Mouse (Mus musculus): Measurements from ENCODE around the gene Tmed10. TPM values are rescaled to one million over a fixed set of nuclear protein-coding genes. Genes with fewer than 3 reads are reported as not detected.
A peak's percentile ranks its signal among the peaks of the same experiment; 100 is the strongest.

Gene Tmed10
- polyA plus RNA-seq, 1 experiment from 2014 or later, result 342 TPM

DNA sequence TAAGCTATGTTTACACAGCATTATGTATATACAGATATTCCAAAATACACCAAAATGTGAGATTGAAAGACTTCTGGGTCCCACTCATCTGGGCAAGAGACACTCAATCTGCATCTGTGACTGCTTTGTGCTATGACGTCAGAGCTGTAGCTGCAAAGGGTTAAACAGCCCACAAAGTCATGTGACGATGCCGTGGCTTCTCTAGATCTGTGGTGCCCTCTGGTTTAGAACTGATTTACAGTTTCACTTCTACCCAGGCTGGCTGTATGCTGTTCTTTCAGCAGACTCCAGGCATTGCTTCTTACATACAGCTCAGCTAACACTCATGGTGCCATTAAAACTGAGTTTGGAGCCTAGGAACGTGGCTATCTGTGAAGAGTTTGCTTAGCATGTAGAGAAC lies 69.9 kb downstream of the Tmed10 start:
- 64% methylated on average over 4 of the region's 4 CpGs for WGBS
- Histone ChIP-seq H3K27me3 (ENCODE audit: control insufficient read depth, insufficient read depth, low read depth, low read length) (no peaks in the 10 kb centered on the region), H3K4me3 (ENCODE audit: low read length) (no peak overlapping the region), H3K4me1 (replicated peaks; ENCODE audit: control insufficient read depth, insufficient read depth, low read length) (peaks cover 6% of the 10 kb centered on the region; the same call in 1 of the 2 replicates), H3K4me2 (ENCODE audit: low read depth, low read length) (no peak overlapping the region), H3K27ac (ENCODE audit: low read length) (no peak overlapping the region), H3K9ac (ENCODE audit: low read length) (no peak overlapping the region), H3K36me3 (ENCODE audit: control insufficient read depth, insufficient read depth, low read length) (peaks cover 69% of the 10 kb centered on the region), H3K9me3 (ENCODE audit: control insufficient read depth, low read length) (no peaks in the 10 kb centered on the region)
- ATAC-seq (ENCODE audit: low read depth), result no peak

DNA sequence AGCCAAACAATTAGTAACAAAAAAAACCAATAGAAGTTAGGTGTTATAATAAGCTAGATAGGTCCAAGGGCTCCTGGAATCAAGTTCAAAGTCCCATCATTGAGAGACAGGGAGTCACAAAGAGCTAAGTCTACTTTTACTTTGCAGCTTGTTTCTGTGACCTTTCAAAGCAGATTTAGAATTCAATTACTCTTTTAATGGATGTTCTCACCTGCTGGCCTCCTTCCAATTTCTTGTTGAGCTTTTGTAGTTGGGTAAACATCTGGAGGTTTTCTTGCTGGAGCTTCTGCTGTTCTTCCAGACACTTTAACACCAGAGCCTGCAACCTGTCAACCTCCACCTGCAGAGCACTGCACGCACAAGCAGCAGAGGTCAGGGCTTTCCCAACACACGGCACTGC lies 71.4 kb downstream of the Tmed10 start:
- no peak overlapping the region for H3K4me3 ChIP-seq (ENCODE audit: low read length)
- ATAC-seq (ENCODE audit: low read depth), result no peak
- no peaks in the 10 kb centered on the region for H3K9me3 ChIP-seq (ENCODE audit: control insufficient read depth, low read length)
- no peak overlapping the region for H3K27ac ChIP-seq (ENCODE audit: low read length)
- no peaks in the 10 kb centered on the region for H3K27me3 ChIP-seq (ENCODE audit: control insufficient read depth, insufficient read depth, low read depth, low read length)
- no peak overlapping the region for H3K4me2 ChIP-seq (ENCODE audit: low read depth, low read length)
- peaks cover 10% of the 10 kb centered on the region; the same call in 1 of the 2 replicates for H3K4me1 ChIP-seq (replicated peaks; ENCODE audit: control insufficient read depth, insufficient read depth, low read length)
- 65% methylated on average over 2 of the region's 2 CpGs for WGBS
- H3K36me3 ChIP-seq (ENCODE audit: control insufficient read depth, insufficient read depth, low read length), result peaks cover 58% of the 10 kb centered on the region
- no peak overlapping the region for H3K9ac ChIP-seq (ENCODE audit: low read length)

DNA sequence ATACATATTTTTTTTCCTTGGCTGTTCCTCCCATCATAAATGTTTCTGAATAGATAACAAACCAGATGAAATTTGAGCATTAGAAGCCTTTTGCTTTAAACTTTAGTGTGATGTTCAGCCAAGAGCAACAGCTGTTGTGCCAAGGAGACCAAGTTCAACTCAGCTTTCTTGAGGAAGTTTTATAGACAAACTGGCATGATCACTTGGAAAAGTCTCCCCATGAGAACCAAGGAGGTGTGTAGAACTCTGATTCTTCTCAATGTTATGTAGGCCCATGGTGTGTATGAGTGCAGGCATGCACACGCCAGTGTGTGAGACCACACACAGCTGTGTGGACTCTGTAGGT lies 75.8 kb downstream of the Tmed10 start:
- H3K4me1 ChIP-seq (replicated peaks; ENCODE audit: control insufficient read depth, insufficient read depth, low read length), result peaks cover 7% of the 10 kb centered on the region; the same call in 1 of the 2 replicates
- WGBS, result 52% methylated on average over 1 of the region's 1 CpGs
- no peak overlapping the region for H3K4me3 ChIP-seq (ENCODE audit: low read length)
- H3K9me3 ChIP-seq (ENCODE audit: control insufficient read depth, low read length), result peaks cover 3% of the 10 kb centered on the region; the same call in 1 of the 2 replicates
- no peak overlapping the region for H3K9ac ChIP-seq (ENCODE audit: low read length)
- H3K36me3 ChIP-seq (ENCODE audit: control insufficient read depth, insufficient read depth, low read length), result peaks cover 30% of the 10 kb centered on the region
- peak overlapping the region; percentile 48; the same call in 1 of the 2 replicates for H3K27ac ChIP-seq (ENCODE audit: low read length)
- H3K27me3 ChIP-seq (ENCODE audit: control insufficient read depth, insufficient read depth, low read depth, low read length), result no peaks in the 10 kb centered on the region
- no peak overlapping the region for H3K4me2 ChIP-seq (ENCODE audit: low read depth, low read length)
- ATAC-seq (ENCODE audit: low read depth), result 0 out of 2 replicates have a peak, but pooled peaks have one; percentile 22

DNA sequence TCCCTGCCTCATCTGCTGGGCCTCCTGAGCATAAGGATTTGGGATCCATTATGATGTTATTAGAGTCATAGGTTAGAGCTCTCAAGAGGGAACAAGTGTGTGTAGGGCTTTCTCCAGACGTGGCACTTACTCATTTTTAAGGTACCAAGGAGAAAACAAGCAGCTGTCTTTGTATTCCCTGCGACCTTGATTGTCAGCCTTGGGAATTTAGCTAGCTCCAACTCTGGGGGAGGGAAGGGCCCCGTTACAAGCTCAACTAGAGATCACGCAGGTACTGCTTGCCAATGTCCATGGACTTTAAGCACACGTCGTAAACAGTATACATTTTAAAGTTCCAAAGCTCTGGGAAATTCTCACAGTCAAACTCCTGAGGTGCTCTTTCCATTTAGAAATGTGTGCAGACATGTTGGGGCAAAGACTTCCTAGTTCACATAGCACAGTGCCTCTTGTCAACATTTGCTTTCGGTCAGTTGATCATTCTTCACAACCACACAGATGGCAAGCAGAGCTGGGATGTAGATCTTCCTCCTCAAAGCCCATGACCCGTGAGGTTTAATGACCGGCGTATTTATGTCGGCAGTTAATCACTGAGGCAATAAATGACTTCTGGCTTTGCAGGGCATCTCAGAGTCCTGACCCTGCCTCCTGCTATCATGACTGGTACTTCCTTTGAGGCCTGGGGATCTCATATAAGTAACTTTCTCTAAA lies 76.4 kb downstream of the Tmed10 start:
- 0 out of 2 replicates have a peak overlapping the region, but pooled peaks have one; percentile 5 for H3K27ac ChIP-seq (ENCODE audit: low read length)
- ATAC-seq (ENCODE audit: low read depth), result no peak
- no peak overlapping the region for H3K4me2 ChIP-seq (ENCODE audit: low read depth, low read length)

DNA sequence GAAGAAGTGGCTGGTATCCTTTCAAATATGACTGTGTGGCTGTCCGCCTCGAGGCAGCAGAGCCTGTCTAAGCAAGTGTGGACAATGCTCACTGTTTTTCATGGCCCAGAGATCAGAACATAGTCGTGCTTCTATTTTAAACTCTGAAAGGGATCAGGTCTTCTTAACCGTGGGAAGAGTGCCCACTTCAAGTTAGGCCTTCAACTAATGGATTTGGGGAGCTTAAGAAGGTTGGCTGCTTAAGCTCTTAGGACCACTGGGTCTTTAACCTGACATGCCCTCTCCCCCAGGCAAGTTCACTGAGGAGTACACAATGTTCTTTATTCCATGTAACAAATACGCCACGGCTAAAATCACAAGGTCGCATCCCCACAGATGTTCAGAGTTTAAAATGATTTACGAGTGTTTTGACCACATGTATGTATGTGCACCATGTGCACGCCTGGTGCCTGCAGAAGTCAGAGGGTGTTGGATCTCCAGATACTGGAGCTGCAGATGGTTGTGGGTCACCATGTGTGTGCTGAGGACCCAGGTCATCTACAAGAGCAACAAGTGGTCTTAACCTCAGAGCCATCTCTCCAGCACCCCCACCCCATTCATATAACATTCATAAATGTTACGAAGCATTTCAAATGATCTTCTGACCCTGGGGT lies 77.2 kb downstream of the Tmed10 start:
- Histone ChIP-seq H3K4me2 (ENCODE audit: low read depth, low read length) (no peak overlapping the region), H3K36me3 (ENCODE audit: control insufficient read depth, insufficient read depth, low read length) (peaks cover 21% of the 10 kb centered on the region), H3K4me3 (ENCODE audit: low read length) (no peak overlapping the region), H3K27ac (ENCODE audit: low read length) (no peak overlapping the region), H3K9ac (ENCODE audit: low read length) (no peak overlapping the region), H3K4me1 (replicated peaks; ENCODE audit: control insufficient read depth, insufficient read depth, low read length) (peaks cover 7% of the 10 kb centered on the region; the same call in 1 of the 2 replicates), H3K9me3 (ENCODE audit: control insufficient read depth, low read length) (peaks cover 3% of the 10 kb centered on the region; the same call in 1 of the 2 replicates), H3K27me3 (ENCODE audit: control insufficient read depth, insufficient read depth, low read depth, low read length) (no peaks in the 10 kb centered on the region)
- no peak for ATAC-seq (ENCODE audit: low read depth)
- 83% methylated on average over 10 of the region's 10 CpGs for WGBS

More for the DNA sequence above, 76.4 kb downstream of the Tmed10 start:
- Histone ChIP-seq H3K4me1 (replicated peaks; ENCODE audit: control insufficient read depth, insufficient read depth, low read length) (peaks cover 7% of the 10 kb centered on the region; the same call in 1 of the 2 replicates), H3K27me3 (ENCODE audit: control insufficient read depth, insufficient read depth, low read depth, low read length) (no peaks in the 10 kb centered on the region), H3K36me3 (ENCODE audit: control insufficient read depth, insufficient read depth, low read length) (peaks cover 27% of the 10 kb centered on the region), H3K9ac (ENCODE audit: low read length) (no peak overlapping the region), H3K9me3 (ENCODE audit: control insufficient read depth, low read length) (peaks cover 3% of the 10 kb centered on the region; the same call in 1 of the 2 replicates), H3K4me3 (ENCODE audit: low read length) (no peak overlapping the region)
- WGBS, result 52% methylated on average over 11 of the region's 11 CpGs

DNA sequence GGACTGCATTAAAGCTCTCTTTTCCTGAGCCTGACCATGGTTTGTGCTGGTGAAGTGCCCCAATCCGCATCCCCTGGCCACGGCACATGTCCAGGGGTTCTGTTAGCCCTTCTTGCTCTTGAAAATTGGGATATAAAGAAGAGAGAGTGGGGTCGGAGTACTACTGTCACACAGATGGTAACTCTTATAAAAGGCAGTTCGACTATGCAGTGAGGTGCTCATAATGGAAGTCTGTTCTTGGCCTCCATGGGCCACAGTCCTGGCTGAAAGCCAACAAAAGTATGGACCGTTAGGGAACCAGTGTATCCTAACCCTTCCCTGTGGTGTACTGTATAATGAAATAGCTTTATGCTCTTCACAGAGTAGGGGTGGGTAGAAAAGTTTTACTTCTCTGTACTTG lies 77.7 kb downstream of the Tmed10 start:
- Histone ChIP-seq H3K9me3 (ENCODE audit: control insufficient read depth, low read length) (peaks cover 3% of the 10 kb centered on the region; the same call in 1 of the 2 replicates), H3K4me1 (replicated peaks; ENCODE audit: control insufficient read depth, insufficient read depth, low read length) (peaks cover 7% of the 10 kb centered on the region; the same call in 1 of the 2 replicates), H3K27me3 (ENCODE audit: control insufficient read depth, insufficient read depth, low read depth, low read length) (no peaks in the 10 kb centered on the region), H3K4me3 (ENCODE audit: low read length) (no peak overlapping the region), H3K4me2 (ENCODE audit: low read depth, low read length) (no peak overlapping the region), H3K9ac (ENCODE audit: low read length) (no peak overlapping the region), H3K36me3 (ENCODE audit: control insufficient read depth, insufficient read depth, low read length) (peaks cover 15% of the 10 kb centered on the region), H3K27ac (ENCODE audit: low read length) (no peak overlapping the region)
- 0 out of 2 replicates have a peak, but pooled peaks have one; percentile 26 for ATAC-seq (ENCODE audit: low read depth)
- WGBS, result 77% methylated on average over 5 of the region's 5 CpGs

DNA sequence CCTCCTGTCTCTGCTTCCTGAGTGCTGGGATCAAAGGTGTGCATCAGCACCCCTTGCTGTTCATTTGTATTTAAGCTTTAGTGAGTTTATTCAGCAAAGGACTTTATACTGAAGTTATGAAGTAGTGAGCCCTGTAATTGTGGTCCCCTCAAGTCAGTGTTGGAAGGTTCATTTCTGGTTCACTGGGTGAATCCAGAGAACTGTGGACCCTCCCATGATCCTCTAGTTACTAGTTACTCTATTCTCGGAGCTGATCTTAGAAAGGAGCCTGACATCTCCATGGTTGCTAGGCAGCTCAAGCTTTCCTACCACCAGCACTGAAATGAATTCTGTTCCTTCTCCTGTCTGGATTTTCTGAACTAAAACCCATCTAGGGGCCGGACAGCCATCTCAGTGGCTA lies 79.1 kb downstream of the Tmed10 start:
- H3K9me3 ChIP-seq (ENCODE audit: control insufficient read depth, low read length), result peaks cover 3% of the 10 kb centered on the region; the same call in 1 of the 2 replicates
- H3K27ac ChIP-seq (ENCODE audit: low read length), result no peak overlapping the region
- H3K36me3 ChIP-seq (ENCODE audit: control insufficient read depth, insufficient read depth, low read length), result peaks cover 1% of the 10 kb centered on the region; the same call in 1 of the 2 replicates
- ATAC-seq (ENCODE audit: low read depth), result no peak
- peaks cover 7% of the 10 kb centered on the region; the same call in 1 of the 2 replicates for H3K4me1 ChIP-seq (replicated peaks; ENCODE audit: control insufficient read depth, insufficient read depth, low read length)
- H3K4me2 ChIP-seq (ENCODE audit: low read depth, low read length), result no peak overlapping the region
- 87% methylated on average over 2 of the region's 2 CpGs for WGBS
- no peaks in the 10 kb centered on the region for H3K27me3 ChIP-seq (ENCODE audit: control insufficient read depth, insufficient read depth, low read depth, low read length)
- H3K4me3 ChIP-seq (ENCODE audit: low read length), result no peak overlapping the region
- H3K9ac ChIP-seq (ENCODE audit: low read length), result no peak overlapping the region

DNA sequence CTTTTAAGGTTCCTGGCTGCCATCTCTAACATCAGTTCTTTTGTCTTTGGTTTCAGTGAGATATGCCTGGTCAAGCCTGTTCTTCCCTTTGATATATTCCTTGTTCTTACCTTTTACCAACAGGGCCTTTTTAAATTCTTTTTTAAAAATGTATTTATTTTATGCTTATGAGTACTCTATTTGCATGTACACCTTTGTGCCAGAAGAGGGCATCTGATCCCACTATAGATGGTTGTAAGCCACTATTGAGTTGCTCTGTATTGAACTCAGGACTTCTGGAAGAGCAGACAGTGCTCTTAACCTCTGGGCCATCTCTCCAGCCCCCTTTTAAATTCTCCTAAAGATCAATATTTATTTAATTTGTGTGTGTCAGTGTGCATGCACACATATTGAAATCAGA lies 81.7 kb downstream of the Tmed10 start:
- H3K27me3 ChIP-seq (ENCODE audit: control insufficient read depth, insufficient read depth, low read depth, low read length), result no peaks in the 10 kb centered on the region

DNA sequence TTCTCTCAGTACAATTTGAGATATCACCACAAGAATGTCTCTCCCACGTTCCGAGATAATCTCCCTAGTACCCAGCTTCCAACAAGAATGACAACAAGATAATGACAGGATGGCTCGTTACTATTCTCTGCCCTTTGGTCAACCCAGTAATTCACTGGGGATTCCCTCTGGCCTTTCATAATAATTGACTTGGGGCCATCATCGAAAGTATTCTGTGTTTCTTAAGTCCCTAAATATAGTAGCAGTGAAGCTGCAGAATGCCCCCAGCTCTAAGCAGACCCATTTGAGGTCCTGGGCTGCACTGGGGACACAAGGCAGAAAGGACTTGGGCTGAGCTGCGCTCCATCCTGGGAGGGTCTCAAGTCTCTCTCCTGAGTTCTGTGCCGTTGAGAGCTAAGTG lies 82.4 kb downstream of the Tmed10 start:
- 77% methylated on average over 6 of the region's 6 CpGs for WGBS
- no peak overlapping the region for H3K27ac ChIP-seq (ENCODE audit: low read length)
- no peaks in the 10 kb centered on the region for H3K27me3 ChIP-seq (ENCODE audit: control insufficient read depth, insufficient read depth, low read depth, low read length)
- H3K4me3 ChIP-seq (ENCODE audit: low read length), result no peak overlapping the region
- ATAC-seq (ENCODE audit: low read depth), result no peak
- no peak overlapping the region for H3K4me2 ChIP-seq (ENCODE audit: low read depth, low read length)
- no peak overlapping the region for H3K9ac ChIP-seq (ENCODE audit: low read length)
- peaks cover 3% of the 10 kb centered on the region; the same call in 1 of the 2 replicates for H3K9me3 ChIP-seq (ENCODE audit: control insufficient read depth, low read length)
- H3K36me3 ChIP-seq (ENCODE audit: control insufficient read depth, insufficient read depth, low read length), result no peaks in the 10 kb centered on the region
- 0 out of 2 replicates have a peak, but pooled peaks cover 6% of the 10 kb centered on the region for H3K4me1 ChIP-seq (replicated peaks; ENCODE audit: control insufficient read depth, insufficient read depth, low read length)

More for the DNA sequence above, 81.7 kb downstream of the Tmed10 start:
- no peak overlapping the region for H3K4me3 ChIP-seq (ENCODE audit: low read length)
- H3K9me3 ChIP-seq (ENCODE audit: control insufficient read depth, low read length), result peaks cover 3% of the 10 kb centered on the region; the same call in 1 of the 2 replicates
- H3K4me2 ChIP-seq (ENCODE audit: low read depth, low read length), result no peak overlapping the region
- H3K27ac ChIP-seq (ENCODE audit: low read length), result no peak overlapping the region
- H3K4me1 ChIP-seq (replicated peaks; ENCODE audit: control insufficient read depth, insufficient read depth, low read length), result 0 out of 2 replicates have a peak, but pooled peaks cover 6% of the 10 kb centered on the region
- no peaks in the 10 kb centered on the region for H3K36me3 ChIP-seq (ENCODE audit: control insufficient read depth, insufficient read depth, low read length)
- ATAC-seq (ENCODE audit: low read depth), result no peak
- H3K9ac ChIP-seq (ENCODE audit: low read length), result no peak overlapping the region

All from lung, embryonic 16.5 days (tissue).